Mouse (Mus musculus) kidney, adult 2 months (tissue): Measurements from ENCODE around the gene Gm20696. TPM values are rescaled to one million over a fixed set of nuclear protein-coding genes. Genes with fewer than 3 reads are reported as not detected.

ENCODE experiments used
- DNase-seq: peaks from one replicate; pipeline ENCODE4 v3.0.0; 2021
- H3K27ac ChIP-seq: fragments of 200-500 bp; 2 replicates; pipeline ENCODE4 v1.5.1; 2012; ENCODE audit warnings: low read depth, low read length, control low read depth, inconsistent platforms; ENCODE audit not compliant: insufficient read depth
- H3K27me3 ChIP-seq: fragments of 200-500 bp; replicated peaks from 2 replicates; pipeline ENCODE4 v1.6.1; 2012; ENCODE audit warnings: mild to moderate bottlenecking, moderate library complexity, low read length, inconsistent platforms; ENCODE audit not compliant: control insufficient read depth, insufficient read depth
- H3K36me3 ChIP-seq: fragments of 200-500 bp; 2 replicates; pipeline ENCODE4 v1.6.1; 2012; ENCODE audit warnings: mild to moderate bottlenecking, moderate library complexity, low read length, inconsistent platforms; ENCODE audit not compliant: control insufficient read depth, insufficient read depth
- H3K4me1 ChIP-seq: fragments of 200-500 bp; 2 replicates; pipeline ENCODE4 v1.6.1; 2011; ENCODE audit warnings: low read length; ENCODE audit not compliant: control insufficient read depth, insufficient read depth
- H3K4me3 ChIP-seq: fragments of 200-500 bp; 2 replicates; pipeline ENCODE4 v1.5.1; 2011; ENCODE audit warnings: mild to moderate bottlenecking, low read depth, low read length, control low read depth; ENCODE audit not compliant: insufficient read depth
- CTCF ChIP-seq: fragments of 200-500 bp; conservative IDR thresholded peaks from 2 replicates; pipeline ENCODE4 v1.5.1; 2011; ENCODE audit warnings: low read depth, mild to moderate bottlenecking, control low read depth, low read length, moderate library complexity, mixed read lengths; ENCODE audit not compliant: insufficient read depth, insufficient read length
- POLR2A ChIP-seq: fragments of 200-500 bp; IDR thresholded peaks from one replicate; pipeline ENCODE4 v1.6.1; 2011; ENCODE audit warnings: low read depth, low read length, control low read depth
- WGBS: fragments of 180-500 bp; shearing (Covaris S2); methylation state at CpG from one replicate; pipeline ENCODE4 v1.1.7; 2018; 5-methylcytosine and 5-hydroxymethylcytosine counted together
- polyA plus RNA-seq: library from polyadenylated mRNA; depleted of rRNA; stranded (reverse); fragments of >200 nt; gene quantifications from 2 replicates; pipeline ENCODE4 v1.2.3, GENCODE M21; 2012

Gm20696 gene
- polyA plus RNA-seq, 1 experiment: 0.31 TPM

DNA sequence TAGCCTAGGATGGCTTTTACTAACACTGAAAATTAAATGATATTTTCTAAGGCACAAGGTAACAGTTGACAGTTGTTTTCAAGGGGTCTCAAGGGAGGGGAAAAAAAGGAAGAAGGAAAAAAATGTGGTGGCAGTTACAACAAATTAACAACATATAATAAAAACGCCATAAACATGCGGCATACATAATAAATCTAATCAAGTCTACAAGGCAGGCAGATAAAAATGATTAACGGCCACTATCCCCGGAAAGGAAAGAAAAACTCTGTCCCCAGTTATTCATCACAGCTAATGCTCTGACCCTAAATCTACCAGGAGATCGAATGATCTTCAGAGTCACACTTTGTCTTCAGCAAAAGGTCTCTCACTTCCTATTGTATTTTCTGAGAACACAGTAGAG is 330.4 kb downstream of the Gm20696 start:
- H3K27ac ChIP-seq: no peak overlapping the region
- WGBS: 52% methylated on average over 5 of the region's 5 CpGs

DNA sequence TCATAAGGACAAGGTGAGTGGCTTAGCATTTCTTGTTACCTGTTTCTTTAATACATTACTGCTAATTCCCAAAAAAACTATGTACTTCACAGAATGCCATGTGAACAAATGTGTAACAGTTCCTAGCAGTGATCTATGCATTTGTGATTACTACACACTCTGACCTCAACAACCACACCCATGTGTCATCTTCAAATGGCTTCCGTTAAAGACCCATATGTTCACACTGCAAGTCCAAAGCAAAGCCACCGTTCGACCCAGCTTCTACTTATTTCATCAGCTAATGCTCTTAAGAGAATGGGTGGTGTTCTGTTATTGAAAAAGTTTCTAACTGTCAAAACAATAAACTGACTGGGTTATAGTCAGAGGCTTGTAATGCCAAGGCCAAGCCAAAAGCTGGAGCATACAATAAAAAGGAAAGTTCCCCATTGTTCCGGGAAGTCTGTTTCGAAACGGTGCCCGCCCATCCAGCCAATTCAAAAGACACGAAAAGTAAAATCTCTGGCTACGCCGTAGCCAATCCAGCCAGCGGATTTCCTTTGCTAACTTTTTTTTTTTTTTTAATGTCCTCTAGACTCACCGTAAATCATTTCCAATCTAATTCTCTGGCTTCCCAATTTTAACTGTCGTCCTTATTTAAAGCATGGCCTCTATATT is 331.3 kb downstream of the Gm20696 start:
- Histone ChIP-seq H3K27ac (no peak overlapping the region), H3K4me1 (no peaks in the 10 kb centered on the region), H3K36me3 (no peaks in the 10 kb centered on the region), H3K27me3 (no peaks in the 10 kb centered on the region), H3K4me3 (no peak overlapping the region)
- peak; percentile 69 for DNase-seq
- 54% methylated on average over 13 of the region's 13 CpGs for WGBS
- TF ChIP-seq POLR2A: no peak
- TF ChIP-seq CTCF: no peak

More for the DNA sequence above, 330.4 kb downstream of the Gm20696 start:
- H3K36me3 ChIP-seq: no peaks in the 10 kb centered on the region
- no peak for TF ChIP-seq CTCF
- no peak for TF ChIP-seq POLR2A
- H3K4me3 ChIP-seq: no peak overlapping the region
- peak; percentile 8 for DNase-seq
- H3K4me1 ChIP-seq: no peaks in the 10 kb centered on the region
- H3K27me3 ChIP-seq: no peaks in the 10 kb centered on the region

DNA sequence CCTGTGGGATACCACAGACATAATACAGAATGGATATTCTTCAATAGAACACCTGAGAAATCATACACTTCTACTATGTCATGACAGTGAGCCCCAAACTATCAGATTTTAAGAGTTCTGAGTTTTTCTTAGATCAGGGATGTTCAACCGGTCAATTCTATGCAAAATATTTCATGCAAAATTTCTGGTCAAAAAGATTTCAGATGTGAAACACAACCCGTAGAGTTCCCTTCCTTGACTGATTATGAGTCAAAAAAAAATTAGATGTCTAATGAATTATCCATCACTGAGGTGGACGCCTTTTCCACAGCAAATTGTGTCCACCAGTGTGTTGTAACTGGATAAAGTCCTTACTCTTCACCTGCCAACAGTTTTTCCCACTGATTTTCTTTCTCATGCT is 332.3 kb downstream of the Gm20696 start:
- TF ChIP-seq POLR2A (no peak), CTCF (no peak)

DNA sequence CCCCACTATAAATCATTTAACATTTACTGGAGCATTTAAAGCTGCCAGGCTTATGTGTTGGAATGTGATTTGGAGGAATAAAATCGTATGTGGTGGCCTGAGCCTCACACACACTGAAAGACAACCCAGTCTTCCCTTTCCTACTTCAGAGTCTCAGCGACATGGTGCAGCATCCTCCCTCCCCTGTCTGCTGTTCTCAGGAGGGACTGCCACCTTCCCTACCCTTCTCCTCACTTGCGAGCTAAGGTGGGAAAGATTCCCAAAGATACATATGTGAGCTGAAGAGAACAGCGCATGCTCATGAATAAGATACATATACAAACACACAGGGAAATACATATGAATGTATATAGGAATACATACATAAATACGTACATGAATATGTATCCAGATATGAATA is 333.5 kb downstream of the Gm20696 start:
- Histone ChIP-seq H3K27me3 (no peaks in the 10 kb centered on the region), H3K4me1 (peaks cover 3% of the 10 kb centered on the region; the same call in 1 of the 2 replicates), H3K36me3 (no peaks in the 10 kb centered on the region), H3K4me3 (no peak overlapping the region), H3K27ac (no peak overlapping the region)
- WGBS: 86% methylated on average over 5 of the region's 5 CpGs
- DNase-seq: no peak
- TF ChIP-seq POLR2A (no peak), CTCF (no peak)

More for the DNA sequence above, 332.3 kb downstream of the Gm20696 start:
- WGBS: 95% methylated on average over 3 of the region's 3 CpGs
- no peak for DNase-seq
- Histone ChIP-seq H3K27me3 (no peaks in the 10 kb centered on the region), H3K36me3 (no peaks in the 10 kb centered on the region), H3K4me3 (no peak overlapping the region), H3K4me1 (no peaks in the 10 kb centered on the region), H3K27ac (no peak overlapping the region)

DNA sequence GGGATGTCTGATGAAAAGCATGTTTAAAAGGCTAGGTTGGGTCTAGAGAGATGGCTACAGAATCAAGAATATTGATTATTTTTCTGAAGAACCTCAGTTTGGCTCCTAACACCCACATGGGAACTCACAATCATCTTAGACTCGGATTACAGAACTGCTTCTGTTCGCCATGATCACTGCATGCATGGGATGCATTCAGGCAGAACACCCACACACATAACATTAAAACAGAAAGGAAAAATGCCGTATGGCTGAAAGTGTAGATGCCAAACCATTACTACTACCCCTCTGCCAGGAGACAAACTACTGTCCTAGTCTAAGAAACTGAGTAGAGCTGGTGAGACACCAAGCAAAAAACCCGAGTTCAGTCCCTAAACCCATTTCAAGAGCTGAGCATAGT is 336.4 kb downstream of the Gm20696 start:
- no peaks in the 10 kb centered on the region for H3K36me3 ChIP-seq
- WGBS: 75% methylated on average over 4 of the region's 4 CpGs
- TF ChIP-seq POLR2A (no peak), CTCF (no peak)
- DNase-seq: no peak
- no peak overlapping the region for H3K4me3 ChIP-seq
- no peak overlapping the region for H3K27ac ChIP-seq
- peaks cover 8% of the 10 kb centered on the region; the same call in 1 of the 2 replicates for H3K4me1 ChIP-seq
- H3K27me3 ChIP-seq: no peaks in the 10 kb centered on the region

DNA sequence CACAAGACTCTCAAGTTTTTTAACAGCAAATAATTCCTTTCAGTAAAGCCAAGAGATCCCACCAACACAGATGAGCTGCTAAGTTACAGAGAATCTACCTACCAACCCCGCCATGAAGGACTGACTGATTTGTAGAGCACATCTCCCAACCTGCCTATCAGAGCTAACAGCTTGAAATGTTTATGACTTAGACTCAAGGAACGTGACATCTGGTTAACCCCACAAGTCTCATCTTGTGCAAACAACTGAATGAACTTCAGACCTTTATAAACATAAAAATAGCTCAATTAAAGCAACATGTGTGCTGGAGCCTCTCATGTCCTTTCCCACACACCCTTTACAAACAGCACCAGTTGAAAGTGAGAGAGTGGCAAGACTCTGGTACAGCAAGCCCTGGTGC is 338.0 kb downstream of the Gm20696 start:
- Histone ChIP-seq H3K27me3 (no peaks in the 10 kb centered on the region), H3K36me3 (no peaks in the 10 kb centered on the region), H3K4me1 (peaks cover 10% of the 10 kb centered on the region; the same call in 1 of the 2 replicates), H3K27ac (no peak overlapping the region), H3K4me3 (no peak overlapping the region)
- no peak for DNase-seq
- TF ChIP-seq POLR2A: no peak
- no peak for TF ChIP-seq CTCF
- 68% methylated on average over 2 of the region's 2 CpGs for WGBS

DNA sequence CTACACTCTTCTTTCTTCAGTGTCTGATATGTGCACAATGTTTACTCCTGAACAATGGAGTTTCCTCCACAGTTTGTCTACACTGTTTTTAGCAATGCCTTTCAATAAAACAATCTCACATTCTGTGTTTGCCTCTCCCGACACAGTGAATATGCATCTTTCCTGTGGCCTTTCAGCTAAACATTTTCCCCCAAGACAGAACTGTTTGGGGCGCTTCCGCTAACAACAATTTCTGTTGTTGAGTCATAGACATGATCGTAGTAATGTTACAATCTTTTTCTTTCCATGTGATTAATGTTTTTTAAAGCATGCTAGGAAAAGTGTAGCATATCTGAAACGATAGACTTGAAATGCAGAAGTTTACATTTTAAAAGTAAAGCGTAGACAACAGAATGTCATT is 338.5 kb downstream of the Gm20696 start:
- DNase-seq: no peak
- 89% methylated on average over 6 of the region's 6 CpGs for WGBS
- H3K27ac ChIP-seq: no peak overlapping the region
- H3K4me1 ChIP-seq: peaks cover 10% of the 10 kb centered on the region; the same call in 1 of the 2 replicates
- H3K4me3 ChIP-seq: no peak overlapping the region
- TF ChIP-seq CTCF (no peak), POLR2A (no peak)
- H3K27me3 ChIP-seq: no peaks in the 10 kb centered on the region
- H3K36me3 ChIP-seq: no peaks in the 10 kb centered on the region
